Mouse (Mus musculus) myocyte (in vitro differentiated cells): Measurements from ENCODE around the gene Eme2.
A peak's percentile ranks its signal among the peaks of the same experiment; 100 is the strongest.

Experiments
- MAX ChIP-seq: IDR thresholded peaks from one replicate; pipeline ENCODE4 v1.6.1; 2011; ENCODE audit warnings: low read depth, mild to moderate bottlenecking, control low read depth
- MYOG ChIP-seq, 3 experiments: IDR thresholded peaks; one replicate each; pipeline ENCODE4 v1.6.1; 2011; ENCODE audit warnings: control low read depth in 2 of 3, low read depth in 2 of 3, mild to moderate bottlenecking in 2 of 3; ENCODE audit not compliant: insufficient read length in 2 of 3, control insufficient read depth in 1 of 3, insufficient read depth in 1 of 3
- POLR2A ChIP-seq: IDR thresholded peaks from one replicate; pipeline ENCODE4 v1.6.1; 2011; ENCODE audit warnings: low read depth, mild to moderate bottlenecking, control low read depth, moderate library complexity; ENCODE audit not compliant: insufficient read length

DNA sequence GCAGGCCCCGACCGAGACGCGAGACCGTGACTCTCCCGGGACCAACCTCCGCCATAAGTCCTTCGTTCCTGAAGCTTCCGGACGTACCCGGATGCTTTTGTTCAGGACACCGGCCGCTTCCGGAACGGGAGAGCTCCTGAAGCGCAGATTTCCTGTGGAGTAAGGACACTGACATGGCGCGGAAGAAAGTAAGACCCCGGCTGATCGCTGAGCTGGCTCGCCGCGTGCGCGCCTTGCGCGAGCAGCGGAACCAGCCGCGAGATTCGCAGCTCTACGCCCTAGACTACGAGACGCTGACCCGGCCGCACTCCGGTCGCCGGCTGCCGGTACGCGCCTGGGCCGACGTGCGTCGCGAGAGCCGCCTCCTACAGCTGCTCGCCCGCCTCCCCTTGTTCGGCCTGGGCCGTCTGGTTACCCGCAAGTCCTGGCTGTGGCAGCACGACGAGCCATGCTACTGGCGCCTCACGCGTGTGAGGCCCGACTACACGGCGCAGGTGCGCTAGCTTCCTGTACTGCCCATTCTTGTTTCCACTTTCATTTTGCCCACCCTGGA lies at the start of gene Eme2, which contains the start of gene Mrps34:
- TF ChIP-seq MYOG (IDR thresholded peaks at IDR 0.05; ENCODE audit: control insufficient read depth in 1 of 3, insufficient read depth in 1 of 3, insufficient read length in 2 of 3, low read depth in 2 of 3), result peak in 1 of 3 experiments; percentile 63
- peak; percentile 71 for TF ChIP-seq POLR2A
- no peak for TF ChIP-seq MAX
